Mouse (Mus musculus): ENCODE measurements at regions not wholly inside any gene's neighbourhood (a gene's known extent, or its start where the extent isn't known, plus 50 kb on each side); places are given as distances from the start of the nearest gene placed in this dataset.

DNA sequence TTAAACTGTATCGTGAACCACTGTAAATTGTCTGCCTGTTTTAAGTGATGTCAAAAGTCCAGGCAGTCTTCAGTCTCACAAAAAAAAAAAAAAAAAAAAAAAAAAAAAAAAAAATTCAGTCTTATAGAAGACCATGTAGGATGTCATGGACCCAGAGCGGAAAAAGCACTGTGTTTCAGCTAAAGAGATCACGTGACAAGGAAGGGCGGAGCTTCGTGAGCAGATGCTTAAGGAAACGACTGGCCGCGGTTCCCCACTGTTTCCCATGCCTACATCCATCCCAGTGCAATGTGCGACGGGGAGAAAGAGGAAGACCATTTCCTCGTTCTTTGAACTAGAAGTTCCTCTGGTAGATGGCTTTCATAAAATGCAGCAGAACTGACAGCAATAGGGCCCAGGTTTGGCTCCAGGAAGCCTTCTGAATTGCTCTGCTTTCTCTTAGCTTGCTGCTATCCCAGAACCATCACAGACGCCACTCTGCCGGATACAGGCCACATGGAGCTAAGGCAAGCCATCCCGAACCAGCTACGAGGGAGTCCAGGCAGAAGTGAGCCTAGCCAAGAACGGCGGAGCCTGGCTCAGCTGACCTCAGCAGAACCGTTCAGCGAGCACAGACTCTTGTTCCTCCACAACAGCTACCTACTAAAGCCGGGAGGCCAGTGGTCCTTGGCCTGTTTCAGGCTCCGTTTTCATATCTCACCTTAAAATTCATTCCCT lies 117.6 kb downstream of the Hlx start:
- no peak overlapping the region for H3K27ac ChIP-seq (ENCODE audit: low read depth, low read length)
- no peaks in the 10 kb centered on the region for H3K4me1 ChIP-seq (replicated peaks; ENCODE audit: control insufficient read depth, insufficient read depth, low read length)
- H3K4me2 ChIP-seq: no peak overlapping the region
- no peaks in the 10 kb centered on the region for H3K27me3 ChIP-seq (replicated peaks; ENCODE audit: control insufficient read depth, insufficient read depth, low read length)
- no peak overlapping the region for H3K9ac ChIP-seq (ENCODE audit: low read depth, low read length)
- no peaks in the 10 kb centered on the region for H3K9me3 ChIP-seq (ENCODE audit: control insufficient read depth, low read length)
- WGBS: 70% methylated on average over 21 of the region's 21 CpGs
- no peak for DNase-seq (ENCODE audit: low spot score)
- no peak overlapping the region for H3K4me3 ChIP-seq (ENCODE audit: low read depth, low read length)
- H3K36me3 ChIP-seq (ENCODE audit: control insufficient read depth, insufficient read depth, low read length): no peaks in the 10 kb centered on the region
- ATAC-seq (replicated peaks; ENCODE audit: low FRiP score): no peak; the same call in 1 of the 2 replicates

DNA sequence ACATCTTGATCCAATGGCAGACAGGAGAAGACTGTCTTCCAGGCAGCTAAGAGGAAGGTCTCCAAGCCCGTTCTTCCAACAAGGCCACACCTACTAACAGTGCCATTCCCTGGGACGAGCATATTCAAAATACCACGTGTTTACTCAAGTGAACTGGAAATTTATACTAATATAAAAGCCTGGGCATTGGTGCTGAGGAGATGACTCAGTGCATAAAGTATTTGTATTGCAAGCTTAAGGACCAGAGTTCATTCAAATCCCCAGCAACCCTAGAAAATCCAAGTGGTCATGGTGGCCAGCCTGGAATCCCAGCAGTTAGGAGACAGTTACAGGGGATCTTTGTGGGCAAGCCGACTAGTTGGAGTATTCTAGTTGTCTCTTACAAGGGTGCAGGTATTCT lies 119.5 kb downstream of the Hlx start:
- Histone ChIP-seq H3K36me3 (ENCODE audit: control insufficient read depth, insufficient read depth, low read length) (no peaks in the 10 kb centered on the region), H3K27me3 (replicated peaks; ENCODE audit: control insufficient read depth, insufficient read depth, low read length) (no peaks in the 10 kb centered on the region), H3K4me1 (replicated peaks; ENCODE audit: control insufficient read depth, insufficient read depth, low read length) (no peaks in the 10 kb centered on the region), H3K4me2 (no peak overlapping the region), H3K9me3 (ENCODE audit: control insufficient read depth, low read length) (no peaks in the 10 kb centered on the region), H3K27ac (ENCODE audit: low read depth, low read length) (no peak overlapping the region), H3K4me3 (ENCODE audit: low read depth, low read length) (no peak overlapping the region), H3K9ac (ENCODE audit: low read depth, low read length) (no peak overlapping the region)
- WGBS: 77% methylated on average over 4 of the region's 4 CpGs
- no peak for ATAC-seq (replicated peaks; ENCODE audit: low FRiP score)
- no peak for DNase-seq (ENCODE audit: low spot score)

DNA sequence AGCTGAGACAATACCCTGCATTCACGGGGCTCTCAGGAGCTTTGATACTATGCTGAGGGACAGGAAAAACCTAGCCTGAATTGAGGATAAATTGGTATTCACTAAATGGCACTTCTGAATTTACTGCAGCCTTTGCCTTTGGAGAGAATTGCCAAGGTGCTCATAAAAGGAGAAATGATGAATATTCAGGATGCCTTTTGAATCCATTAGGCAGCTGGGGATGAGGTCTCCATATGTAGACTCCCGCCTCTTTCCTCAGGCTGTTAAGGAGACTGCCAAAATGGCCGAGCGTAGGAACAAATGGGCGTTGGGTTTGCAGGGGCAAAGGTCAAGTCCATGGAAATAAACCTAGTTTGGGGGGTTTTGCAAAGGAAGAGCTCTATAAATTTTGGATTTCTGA lies 123.5 kb downstream of the Hlx start:
- Histone ChIP-seq H3K27me3 (replicated peaks; ENCODE audit: control insufficient read depth, insufficient read depth, low read length) (no peaks in the 10 kb centered on the region), H3K27ac (ENCODE audit: low read depth, low read length) (no peak overlapping the region), H3K36me3 (ENCODE audit: control insufficient read depth, insufficient read depth, low read length) (no peaks in the 10 kb centered on the region), H3K4me2 (no peak overlapping the region), H3K4me3 (ENCODE audit: low read depth, low read length) (no peak overlapping the region), H3K9me3 (ENCODE audit: control insufficient read depth, low read length) (no peaks in the 10 kb centered on the region), H3K9ac (ENCODE audit: low read depth, low read length) (no peak overlapping the region), H3K4me1 (replicated peaks; ENCODE audit: control insufficient read depth, insufficient read depth, low read length) (no peaks in the 10 kb centered on the region)
- ATAC-seq (replicated peaks; ENCODE audit: low FRiP score) (no peak), DNase-seq (ENCODE audit: low spot score) (no peak)
- WGBS: 71% methylated on average over 5 of the region's 5 CpGs

DNA sequence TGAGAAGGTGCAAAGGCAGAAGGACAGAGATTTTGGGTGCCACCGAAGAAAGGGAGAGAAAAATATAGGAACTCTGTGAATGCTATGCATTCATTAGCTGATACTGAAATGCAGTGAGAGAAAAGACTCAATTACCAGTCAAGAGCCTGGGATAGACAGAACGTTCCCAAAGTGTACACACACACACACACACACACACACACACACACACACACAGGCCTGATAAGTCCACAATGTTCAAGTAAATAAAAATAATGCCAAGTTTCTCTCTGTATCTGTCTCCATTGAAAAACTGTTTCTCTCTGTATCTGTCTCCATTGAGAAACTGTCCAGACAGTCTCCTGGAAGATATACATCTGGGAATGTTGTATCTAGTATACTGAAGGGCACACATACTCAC lies 124.1 kb downstream of the Hlx start:
- Histone ChIP-seq H3K9ac (ENCODE audit: low read depth, low read length) (no peak overlapping the region), H3K4me2 (no peak overlapping the region), H3K36me3 (ENCODE audit: control insufficient read depth, insufficient read depth, low read length) (no peaks in the 10 kb centered on the region), H3K4me3 (ENCODE audit: low read depth, low read length) (no peak overlapping the region), H3K27me3 (replicated peaks; ENCODE audit: control insufficient read depth, insufficient read depth, low read length) (no peaks in the 10 kb centered on the region), H3K9me3 (ENCODE audit: control insufficient read depth, low read length) (no peaks in the 10 kb centered on the region), H3K4me1 (replicated peaks; ENCODE audit: control insufficient read depth, insufficient read depth, low read length) (no peaks in the 10 kb centered on the region), H3K27ac (ENCODE audit: low read depth, low read length) (no peak overlapping the region)
- ATAC-seq (replicated peaks; ENCODE audit: low FRiP score) (no peak), DNase-seq (ENCODE audit: low spot score) (no peak)
- 88% methylated on average over 2 of the region's 2 CpGs for WGBS

DNA sequence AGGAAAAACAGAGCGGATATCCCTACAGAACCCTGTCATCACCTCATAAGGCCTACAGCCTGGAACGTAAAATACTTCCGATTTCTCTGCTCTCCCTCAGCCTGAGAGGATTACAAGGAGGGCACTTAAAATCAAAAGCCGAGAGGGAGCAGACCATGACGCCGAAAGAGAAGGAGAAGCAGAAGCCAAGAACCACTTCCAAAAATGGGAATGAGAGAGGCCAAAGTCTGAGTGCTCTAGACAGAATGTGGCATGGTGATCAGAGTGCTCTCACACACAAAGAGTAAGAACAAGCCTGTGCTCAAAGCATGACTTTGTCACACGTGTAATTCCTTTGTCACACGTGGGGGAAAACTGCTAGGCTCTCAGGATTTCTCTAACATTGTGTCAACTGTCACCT lies 125.9 kb downstream of the Hlx start:
- no peak overlapping the region for H3K9ac ChIP-seq (ENCODE audit: low read depth, low read length)
- H3K36me3 ChIP-seq (ENCODE audit: control insufficient read depth, insufficient read depth, low read length): no peaks in the 10 kb centered on the region
- no peaks in the 10 kb centered on the region for H3K9me3 ChIP-seq (ENCODE audit: control insufficient read depth, low read length)
- WGBS: 76% methylated on average over 8 of the region's 8 CpGs
- no peak for DNase-seq (ENCODE audit: low spot score)
- H3K27ac ChIP-seq (ENCODE audit: low read depth, low read length): no peak overlapping the region
- no peak overlapping the region for H3K4me3 ChIP-seq (ENCODE audit: low read depth, low read length)
- ATAC-seq (replicated peaks; ENCODE audit: low FRiP score): no peak
- H3K27me3 ChIP-seq (replicated peaks; ENCODE audit: control insufficient read depth, insufficient read depth, low read length): no peaks in the 10 kb centered on the region
- H3K4me2 ChIP-seq: no peak overlapping the region
- no peaks in the 10 kb centered on the region for H3K4me1 ChIP-seq (replicated peaks; ENCODE audit: control insufficient read depth, insufficient read depth, low read length)

DNA sequence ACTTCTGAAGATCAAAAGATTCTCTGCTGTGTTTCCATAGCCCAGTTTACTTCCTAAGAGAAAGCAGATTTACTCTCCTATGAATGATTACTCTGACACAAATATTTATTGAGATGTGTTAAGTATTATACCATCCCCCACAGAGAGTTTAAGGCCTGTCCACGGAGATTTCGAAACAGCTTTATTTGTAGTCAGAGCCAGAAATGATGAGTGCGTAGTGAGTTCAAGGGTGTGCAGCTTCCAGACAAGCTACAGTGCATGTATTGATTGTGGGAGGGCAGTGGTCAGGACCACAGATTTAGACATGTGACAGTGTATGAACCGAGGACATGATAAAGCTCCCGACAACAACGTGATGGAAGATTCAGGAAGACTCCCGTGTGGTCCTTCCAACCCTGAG lies 126.8 kb downstream of the Hlx start:
- Histone ChIP-seq H3K36me3 (ENCODE audit: control insufficient read depth, insufficient read depth, low read length) (no peaks in the 10 kb centered on the region), H3K4me2 (no peak overlapping the region), H3K9me3 (ENCODE audit: control insufficient read depth, low read length) (no peaks in the 10 kb centered on the region), H3K27ac (ENCODE audit: low read depth, low read length) (no peak overlapping the region), H3K9ac (ENCODE audit: low read depth, low read length) (no peak overlapping the region), H3K27me3 (replicated peaks; ENCODE audit: control insufficient read depth, insufficient read depth, low read length) (no peaks in the 10 kb centered on the region), H3K4me3 (ENCODE audit: low read depth, low read length) (no peak overlapping the region), H3K4me1 (replicated peaks; ENCODE audit: control insufficient read depth, insufficient read depth, low read length) (no peaks in the 10 kb centered on the region)
- DNase-seq (ENCODE audit: low spot score) (no peak), ATAC-seq (replicated peaks; ENCODE audit: low FRiP score) (no peak)
- 73% methylated on average over 7 of the region's 7 CpGs for WGBS

DNA sequence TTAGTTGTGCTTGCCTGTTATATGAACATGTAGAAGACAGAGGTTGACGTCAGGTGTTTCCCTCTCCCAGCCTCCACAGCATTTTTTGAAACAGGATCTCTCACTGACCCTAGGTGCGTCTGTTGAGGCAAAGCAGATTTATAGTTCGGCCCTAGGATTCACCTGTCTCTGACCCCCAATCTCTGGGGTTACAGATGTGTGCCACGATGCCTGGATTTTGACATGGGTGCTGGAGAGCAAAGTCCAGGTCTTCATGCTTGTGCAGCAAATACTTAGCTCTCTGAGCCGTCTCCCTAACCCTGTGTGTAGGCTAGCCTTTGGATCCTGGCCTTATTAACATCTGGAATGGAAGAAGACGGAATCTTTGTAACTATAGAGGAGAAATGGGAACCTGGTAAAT lies 129.3 kb downstream of the Hlx start:
- ATAC-seq (replicated peaks; ENCODE audit: low FRiP score): no peak
- no peaks in the 10 kb centered on the region for H3K36me3 ChIP-seq (ENCODE audit: control insufficient read depth, insufficient read depth, low read length)
- no peak overlapping the region for H3K27ac ChIP-seq (ENCODE audit: low read depth, low read length)
- WGBS: 80% methylated on average over 6 of the region's 6 CpGs
- H3K4me2 ChIP-seq: no peak overlapping the region
- H3K9me3 ChIP-seq (ENCODE audit: control insufficient read depth, low read length): no peaks in the 10 kb centered on the region
- no peaks in the 10 kb centered on the region for H3K27me3 ChIP-seq (replicated peaks; ENCODE audit: control insufficient read depth, insufficient read depth, low read length)
- H3K4me1 ChIP-seq (replicated peaks; ENCODE audit: control insufficient read depth, insufficient read depth, low read length): no peaks in the 10 kb centered on the region
- no peak overlapping the region for H3K9ac ChIP-seq (ENCODE audit: low read depth, low read length)
- no peak overlapping the region for H3K4me3 ChIP-seq (ENCODE audit: low read depth, low read length)
- DNase-seq (ENCODE audit: low spot score): no peak

DNA sequence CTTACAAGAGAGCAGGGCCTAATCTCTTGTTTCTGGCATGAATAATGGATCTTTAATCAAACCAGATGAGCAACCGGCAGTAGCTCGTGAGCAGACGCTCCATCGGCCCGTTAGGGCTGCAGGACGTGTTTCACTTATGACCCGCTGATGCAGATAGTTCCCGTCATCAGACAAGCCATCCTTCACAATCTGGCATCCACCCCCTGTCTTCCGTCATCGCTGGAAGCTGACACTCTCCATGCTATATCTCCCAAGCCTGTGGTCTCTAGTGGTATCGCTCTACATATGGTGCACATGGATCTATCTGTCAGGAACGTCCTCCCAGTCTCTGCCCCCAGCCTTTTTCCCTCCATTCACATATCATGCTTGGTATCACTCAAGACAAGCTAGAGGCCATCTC lies 137.0 kb downstream of the Hlx start:
- Histone ChIP-seq H3K4me3 (ENCODE audit: low read depth, low read length) (no peak overlapping the region), H3K4me1 (replicated peaks; ENCODE audit: control insufficient read depth, insufficient read depth, low read length) (no peaks in the 10 kb centered on the region), H3K9ac (ENCODE audit: low read depth, low read length) (no peak overlapping the region), H3K27ac (ENCODE audit: low read depth, low read length) (no peak overlapping the region), H3K27me3 (replicated peaks; ENCODE audit: control insufficient read depth, insufficient read depth, low read length) (no peaks in the 10 kb centered on the region), H3K36me3 (ENCODE audit: control insufficient read depth, insufficient read depth, low read length) (no peaks in the 10 kb centered on the region), H3K4me2 (no peak overlapping the region), H3K9me3 (ENCODE audit: control insufficient read depth, low read length) (no peaks in the 10 kb centered on the region)
- no peak for ATAC-seq (replicated peaks; ENCODE audit: low FRiP score)
- DNase-seq (ENCODE audit: low spot score): no peak
- WGBS: 67% methylated on average over 12 of the region's 12 CpGs

DNA sequence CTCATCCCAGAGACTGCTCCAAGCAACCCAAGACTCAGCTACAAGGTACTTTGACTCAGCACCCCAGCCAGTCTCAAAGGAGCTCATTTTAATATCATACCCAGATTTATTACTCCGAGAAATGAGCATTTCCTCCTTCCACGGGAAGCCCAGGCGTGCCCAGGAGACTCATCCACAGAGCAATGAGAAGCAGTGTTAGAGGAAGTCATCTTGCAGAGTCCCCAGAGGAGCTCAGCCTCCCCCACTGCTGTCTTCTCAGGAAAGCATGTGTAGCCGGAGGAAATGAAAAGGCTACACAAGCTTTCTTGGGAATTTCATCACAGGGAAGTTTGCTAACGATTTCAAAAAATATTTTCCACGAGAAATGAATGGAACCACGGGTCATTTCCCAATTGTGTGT lies 141.8 kb downstream of the Hlx start:
- no peak for ATAC-seq (replicated peaks; ENCODE audit: low FRiP score)
- H3K36me3 ChIP-seq (ENCODE audit: control insufficient read depth, insufficient read depth, low read length): no peaks in the 10 kb centered on the region
- H3K4me3 ChIP-seq (ENCODE audit: low read depth, low read length): no peak overlapping the region
- no peaks in the 10 kb centered on the region for H3K27me3 ChIP-seq (replicated peaks; ENCODE audit: control insufficient read depth, insufficient read depth, low read length)
- H3K9me3 ChIP-seq (ENCODE audit: control insufficient read depth, low read length): no peaks in the 10 kb centered on the region
- H3K4me1 ChIP-seq (replicated peaks; ENCODE audit: control insufficient read depth, insufficient read depth, low read length): no peaks in the 10 kb centered on the region
- H3K27ac ChIP-seq (ENCODE audit: low read depth, low read length): no peak overlapping the region
- WGBS: 43% methylated on average over 7 of the region's 7 CpGs
- no peak overlapping the region for H3K9ac ChIP-seq (ENCODE audit: low read depth, low read length)
- H3K4me2 ChIP-seq: no peak overlapping the region
- DNase-seq (ENCODE audit: low spot score): no peak

Data from liver, embryonic 11.5 days (tissue).